Mouse (Mus musculus): ENCODE measurements around the gene Sesn2. TPM values are rescaled to one million over a fixed set of nuclear protein-coding genes. Genes with fewer than 3 reads are reported as not detected.

Gene Sesn2
- polyA plus RNA-seq, 1 experiment from 2014 or later, result 4.4 TPM

DNA sequence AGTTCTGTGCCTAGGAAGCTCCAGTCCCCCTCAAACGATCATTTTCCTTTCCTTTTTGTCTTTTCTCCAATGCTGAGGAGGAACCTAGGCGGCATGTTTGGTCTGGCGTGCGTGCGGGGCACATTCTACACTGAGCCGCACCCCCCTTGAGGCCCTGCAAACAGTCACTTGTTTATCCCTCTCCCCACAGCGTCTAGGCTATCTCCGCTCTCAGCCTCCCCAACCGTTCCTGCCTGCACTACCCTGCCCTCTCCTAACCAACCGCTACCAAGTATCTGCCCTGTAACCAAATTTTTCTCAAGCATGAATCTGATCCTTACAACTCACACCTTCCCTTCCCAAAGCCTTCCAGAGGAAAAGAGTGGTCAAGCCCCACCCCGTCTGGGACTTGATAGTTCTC, 7.0 kb downstream of the Sesn2 start:
- Histone ChIP-seq H3K9ac (ENCODE audit: low read length) (no peak overlapping the region), H3K4me3 (ENCODE audit: control insufficient read depth in 1 of 2, insufficient read depth in 1 of 2, low read depth in 1 of 2, low read length in 2 of 2) (no peak overlapping the region), H3K9me3 (ENCODE audit: control insufficient read depth, low read length) (no peaks in the 10 kb centered on the region), H3K27me3 (ENCODE audit: control insufficient read depth, insufficient read depth, low read length) (no peaks in the 10 kb centered on the region), H3K4me2 (ENCODE audit: low read length) (no peak overlapping the region), H3K27ac (replicated peaks in 1 of 2; ENCODE audit: control insufficient read depth in 1 of 2, insufficient read depth in 1 of 2, low read depth in 2 of 2, low read length in 2 of 2) (no peak overlapping the region), H3K36me3 (ENCODE audit: control insufficient read depth, insufficient read depth, low read length) (peaks cover 18% of the 10 kb centered on the region), H3K4me1 (ENCODE audit: control insufficient read depth in 2 of 2, insufficient read depth in 2 of 2, low read length in 2 of 2) (peaks cover 6 to 13% of the 10 kb centered on the region in 2 experiments)
- ATAC-seq (ENCODE audit: insufficient number of reproducible peaks, insufficient read depth, low FRiP score, low read depth), result no peak
- 84% methylated on average over 11 of the region's 11 CpGs for WGBS

- H3K9me3 ChIP-seq (ENCODE audit: control insufficient read depth, low read length), result no peaks in the 10 kb centered on the region
- 91% methylated on average over 6 of the region's 6 CpGs for WGBS
- H3K4me1 ChIP-seq (ENCODE audit: control insufficient read depth in 2 of 2, insufficient read depth in 2 of 2, low read length in 2 of 2), result peaks cover 2 to 8% of the 10 kb centered on the region in 2 experiments; a peak in 1 of 4 replicates
- H3K36me3 ChIP-seq (ENCODE audit: control insufficient read depth, insufficient read depth, low read length), result peaks cover 34% of the 10 kb centered on the region
- ATAC-seq (ENCODE audit: insufficient number of reproducible peaks, insufficient read depth, low FRiP score, low read depth), result no peak
- H3K4me2 ChIP-seq (ENCODE audit: low read length), result no peak overlapping the region
- no peak overlapping the region for H3K27ac ChIP-seq (replicated peaks in 1 of 2; ENCODE audit: control insufficient read depth in 1 of 2, insufficient read depth in 1 of 2, low read depth in 2 of 2, low read length in 2 of 2)
- H3K9ac ChIP-seq (ENCODE audit: low read length), result no peak overlapping the region
- H3K4me3 ChIP-seq (ENCODE audit: control insufficient read depth in 1 of 2, insufficient read depth in 1 of 2, low read depth in 1 of 2, low read length in 2 of 2), result no peak overlapping the region
- H3K27me3 ChIP-seq (ENCODE audit: control insufficient read depth, insufficient read depth, low read length), result no peaks in the 10 kb centered on the region
Observed at GRCm38 (mm10) chr4:132501639-132502038, 8.7 kb downstream of the Sesn2 start.

DNA sequence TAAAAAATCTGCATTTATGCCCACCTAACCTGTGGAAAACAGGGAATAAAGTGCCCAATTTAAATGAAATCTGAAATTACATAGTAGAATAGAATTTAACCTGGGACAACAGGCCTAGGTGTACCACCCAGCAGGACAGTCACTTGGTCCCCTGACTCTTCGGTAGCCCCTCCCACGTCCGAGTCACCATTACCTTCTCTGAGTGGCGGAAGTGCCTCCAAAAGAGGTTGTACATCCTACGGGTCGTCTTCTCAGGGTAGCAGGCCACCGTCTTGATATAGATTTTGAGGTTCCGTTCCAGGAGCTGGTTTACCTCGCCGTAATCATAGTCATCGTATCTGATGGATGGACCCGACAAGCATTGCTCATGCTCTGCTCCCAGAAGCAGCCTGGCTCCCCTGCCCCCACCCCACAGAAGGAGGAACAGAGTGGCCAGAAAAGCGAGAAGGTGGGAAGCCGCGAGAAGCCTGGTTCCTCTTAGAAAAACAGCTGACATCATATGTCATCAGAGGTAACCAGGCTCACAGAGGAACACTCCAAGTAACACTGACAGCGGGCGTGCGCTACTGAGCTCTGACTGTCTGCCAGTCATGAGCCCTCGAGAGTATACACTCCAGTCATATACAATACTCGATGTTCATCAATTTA, 15.9 kb downstream of the Sesn2 start:
- ATAC-seq (ENCODE audit: insufficient number of reproducible peaks, insufficient read depth, low FRiP score, low read depth), result no peak
- Histone ChIP-seq H3K9ac (ENCODE audit: low read length) (no peak overlapping the region), H3K4me3 (ENCODE audit: control insufficient read depth in 1 of 2, insufficient read depth in 1 of 2, low read depth in 1 of 2, low read length in 2 of 2) (no peak overlapping the region), H3K36me3 (ENCODE audit: control insufficient read depth, insufficient read depth, low read length) (peaks cover 63% of the 10 kb centered on the region), H3K27ac (replicated peaks in 1 of 2; ENCODE audit: control insufficient read depth in 1 of 2, insufficient read depth in 1 of 2, low read depth in 2 of 2, low read length in 2 of 2) (no peak overlapping the region), H3K9me3 (ENCODE audit: control insufficient read depth, low read length) (no peaks in the 10 kb centered on the region), H3K4me2 (ENCODE audit: low read length) (no peak overlapping the region), H3K4me1 (ENCODE audit: control insufficient read depth in 2 of 2, insufficient read depth in 2 of 2, low read length in 2 of 2) (peaks cover 0 to 11% of the 10 kb centered on the region in 2 experiments; a peak in 3 of 4 replicates), H3K27me3 (ENCODE audit: control insufficient read depth, insufficient read depth, low read length) (no peaks in the 10 kb centered on the region)
- 83% methylated on average over 20 of the region's 20 CpGs for WGBS

DNA sequence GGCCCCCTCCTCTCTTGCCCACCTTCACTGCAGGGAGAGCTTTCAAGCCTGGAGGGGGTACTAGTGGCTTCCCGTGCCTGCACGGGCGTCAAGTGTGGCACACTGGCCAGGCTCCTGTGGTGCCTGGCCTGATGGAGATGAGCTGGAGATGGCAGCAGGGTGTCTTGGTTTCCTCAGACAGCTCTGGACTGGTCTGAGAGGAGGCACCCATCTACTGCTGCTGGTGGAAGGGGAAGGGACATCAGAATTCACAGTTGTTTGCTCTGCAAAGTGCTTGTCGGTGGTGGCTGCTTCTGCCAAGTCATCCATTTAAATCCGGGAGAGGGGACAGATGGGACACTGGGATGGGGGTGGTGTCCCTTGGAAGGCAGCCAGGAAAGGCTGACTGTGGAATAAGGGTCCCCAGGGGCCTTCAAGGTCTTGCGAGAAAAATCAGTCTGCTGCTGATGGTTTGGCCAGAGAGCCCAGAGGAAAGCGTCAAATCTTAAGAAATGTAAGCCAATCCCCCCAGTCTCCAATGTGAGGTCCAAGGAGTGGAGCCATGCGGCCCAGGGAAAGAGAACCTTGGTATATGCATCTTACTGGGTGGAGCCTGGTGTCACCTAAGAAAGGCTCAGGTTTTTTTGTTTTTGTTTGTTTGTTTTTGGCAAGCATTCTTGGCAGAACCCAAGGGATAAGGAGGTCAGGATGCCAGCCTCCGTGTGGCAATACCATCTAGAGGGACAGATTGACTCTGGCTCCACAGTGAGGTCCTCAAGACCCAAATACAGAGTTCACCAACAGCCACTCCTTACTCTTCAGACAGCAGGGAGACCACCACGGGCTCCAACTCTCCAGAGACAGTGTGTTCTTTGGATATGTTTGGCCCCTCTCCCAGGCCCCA, 17.9 kb downstream of the Sesn2 start:
- Histone ChIP-seq H3K4me2 (ENCODE audit: low read length) (no peak overlapping the region), H3K9ac (ENCODE audit: low read length) (no peak overlapping the region), H3K4me1 (ENCODE audit: control insufficient read depth in 2 of 2, insufficient read depth in 2 of 2, low read length in 2 of 2) (peaks cover 0 to 11% of the 10 kb centered on the region in 2 experiments; a peak in 3 of 4 replicates), H3K4me3 (ENCODE audit: control insufficient read depth in 1 of 2, insufficient read depth in 1 of 2, low read depth in 1 of 2, low read length in 2 of 2) (no peak overlapping the region), H3K27me3 (ENCODE audit: control insufficient read depth, insufficient read depth, low read length) (no peaks in the 10 kb centered on the region), H3K36me3 (ENCODE audit: control insufficient read depth, insufficient read depth, low read length) (peaks cover 43% of the 10 kb centered on the region), H3K27ac (replicated peaks in 1 of 2; ENCODE audit: control insufficient read depth in 1 of 2, insufficient read depth in 1 of 2, low read depth in 2 of 2, low read length in 2 of 2) (no peak overlapping the region), H3K9me3 (ENCODE audit: control insufficient read depth, low read length) (no peaks in the 10 kb centered on the region)
- ATAC-seq (ENCODE audit: insufficient number of reproducible peaks, insufficient read depth, low FRiP score, low read depth), result no peak
- WGBS, result 59% methylated on average over 10 of the region's 10 CpGs

GRCm38 (mm10) chr4:132491748-132492147, 18.6 kb downstream of the Sesn2 start:
- Histone ChIP-seq H3K27ac (replicated peaks in 1 of 2; ENCODE audit: control insufficient read depth in 1 of 2, insufficient read depth in 1 of 2, low read depth in 2 of 2, low read length in 2 of 2) (no peak overlapping the region), H3K4me1 (ENCODE audit: control insufficient read depth in 2 of 2, insufficient read depth in 2 of 2, low read length in 2 of 2) (peaks cover 0 to 11% of the 10 kb centered on the region in 2 experiments; a peak in 3 of 4 replicates), H3K27me3 (ENCODE audit: control insufficient read depth, insufficient read depth, low read length) (no peaks in the 10 kb centered on the region), H3K9ac (ENCODE audit: low read length) (no peak overlapping the region), H3K4me3 (ENCODE audit: control insufficient read depth in 1 of 2, insufficient read depth in 1 of 2, low read depth in 1 of 2, low read length in 2 of 2) (no peak overlapping the region), H3K36me3 (ENCODE audit: control insufficient read depth, insufficient read depth, low read length) (peaks cover 37% of the 10 kb centered on the region), H3K9me3 (ENCODE audit: control insufficient read depth, low read length) (no peaks in the 10 kb centered on the region), H3K4me2 (ENCODE audit: low read length) (no peak overlapping the region)
- 82% methylated on average over 6 of the region's 6 CpGs for WGBS
- ATAC-seq (ENCODE audit: insufficient number of reproducible peaks, insufficient read depth, low FRiP score, low read depth), result no peak

DNA sequence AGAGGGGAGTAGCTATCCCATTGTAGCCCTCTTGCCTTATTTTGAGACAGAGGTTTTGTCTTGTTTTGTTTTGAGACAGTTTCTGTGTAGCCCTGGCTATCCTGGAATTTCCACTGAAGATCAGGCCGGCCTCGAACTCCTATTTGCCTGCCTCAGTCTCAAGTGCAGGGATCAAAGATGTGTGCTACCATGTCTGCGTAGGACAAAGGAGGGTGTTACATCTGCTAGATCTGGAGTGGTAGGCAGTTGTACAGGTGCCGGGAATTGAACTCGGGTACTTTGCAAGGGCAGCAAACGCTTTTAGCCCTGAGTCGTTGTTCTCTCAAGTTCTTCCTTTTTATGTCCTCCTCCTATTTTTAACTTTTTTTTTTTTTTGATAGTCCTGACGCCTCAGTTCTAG, 19.2 kb downstream of the Sesn2 start:
- peaks cover 0 to 11% of the 10 kb centered on the region in 2 experiments; a peak in 3 of 4 replicates for H3K4me1 ChIP-seq (ENCODE audit: control insufficient read depth in 2 of 2, insufficient read depth in 2 of 2, low read length in 2 of 2)
- H3K27ac ChIP-seq (replicated peaks in 1 of 2; ENCODE audit: control insufficient read depth in 1 of 2, insufficient read depth in 1 of 2, low read depth in 2 of 2, low read length in 2 of 2), result no peak overlapping the region
- H3K4me3 ChIP-seq (ENCODE audit: control insufficient read depth in 1 of 2, insufficient read depth in 1 of 2, low read depth in 1 of 2, low read length in 2 of 2), result no peak overlapping the region
- H3K27me3 ChIP-seq (ENCODE audit: control insufficient read depth, insufficient read depth, low read length), result no peaks in the 10 kb centered on the region
- no peaks in the 10 kb centered on the region for H3K9me3 ChIP-seq (ENCODE audit: control insufficient read depth, low read length)
- H3K9ac ChIP-seq (ENCODE audit: low read length), result no peak overlapping the region
- no peak for ATAC-seq (ENCODE audit: insufficient number of reproducible peaks, insufficient read depth, low FRiP score, low read depth)
- peaks cover 30% of the 10 kb centered on the region for H3K36me3 ChIP-seq (ENCODE audit: control insufficient read depth, insufficient read depth, low read length)
- 90% methylated on average over 8 of the region's 8 CpGs for WGBS
- H3K4me2 ChIP-seq (ENCODE audit: low read length), result no peak overlapping the region

GRCm38 (mm10) chr4:132490273-132491010, 19.9 kb downstream of the Sesn2 start:
- 93% methylated on average over 15 of the region's 15 CpGs for WGBS

More at GRCm38 (mm10) chr4:132490273-132491010, 19.9 kb downstream of the Sesn2 start:
- Histone ChIP-seq H3K4me3 (ENCODE audit: control insufficient read depth in 1 of 2, insufficient read depth in 1 of 2, low read depth in 1 of 2, low read length in 2 of 2) (no peak overlapping the region), H3K27me3 (ENCODE audit: control insufficient read depth, insufficient read depth, low read length) (no peaks in the 10 kb centered on the region), H3K9me3 (ENCODE audit: control insufficient read depth, low read length) (no peaks in the 10 kb centered on the region), H3K4me1 (ENCODE audit: control insufficient read depth in 2 of 2, insufficient read depth in 2 of 2, low read length in 2 of 2) (peaks cover 0 to 11% of the 10 kb centered on the region in 2 experiments; a peak in 3 of 4 replicates), H3K27ac (replicated peaks in 1 of 2; ENCODE audit: control insufficient read depth in 1 of 2, insufficient read depth in 1 of 2, low read depth in 2 of 2, low read length in 2 of 2) (no peak overlapping the region), H3K9ac (ENCODE audit: low read length) (no peak overlapping the region), H3K36me3 (ENCODE audit: control insufficient read depth, insufficient read depth, low read length) (peaks cover 25% of the 10 kb centered on the region), H3K4me2 (ENCODE audit: low read length) (no peak overlapping the region)
- no peak for ATAC-seq (ENCODE audit: insufficient number of reproducible peaks, insufficient read depth, low FRiP score, low read depth)
